Mouse (Mus musculus): ENCODE measurements at regions not wholly inside any gene's neighbourhood (a gene's known extent, or its start where the extent isn't known, plus 50 kb on each side); places are given as distances from the start of the nearest gene placed in this dataset.
A peak's percentile ranks its signal among the peaks of the same experiment; 100 is the strongest.
"Not testable (repeated sequence)": the region's sequence is repeated elsewhere in the genome, so short reads cannot be mapped to it uniquely, and the experiment has no call there.

DNA sequence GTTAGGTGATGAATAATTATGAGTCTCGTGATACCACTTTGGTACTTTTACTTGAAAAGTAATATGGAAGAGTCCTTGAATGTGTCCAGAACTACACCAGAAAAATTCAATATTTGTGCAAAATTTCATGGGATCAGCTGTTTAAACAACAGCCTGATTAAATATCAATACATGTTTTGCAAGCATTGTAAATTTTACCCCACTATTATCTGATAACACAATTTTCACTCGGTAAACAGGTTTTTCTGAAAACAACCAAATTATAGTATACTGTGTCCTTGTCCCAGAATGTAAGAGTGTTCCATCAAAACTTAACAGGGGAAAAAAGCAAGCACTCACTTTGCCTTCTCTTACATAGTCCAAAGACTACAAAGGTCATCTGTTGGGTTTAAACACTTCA, 343.1 kb upstream of the Fign start:
- no peak for DNase-seq

DNA sequence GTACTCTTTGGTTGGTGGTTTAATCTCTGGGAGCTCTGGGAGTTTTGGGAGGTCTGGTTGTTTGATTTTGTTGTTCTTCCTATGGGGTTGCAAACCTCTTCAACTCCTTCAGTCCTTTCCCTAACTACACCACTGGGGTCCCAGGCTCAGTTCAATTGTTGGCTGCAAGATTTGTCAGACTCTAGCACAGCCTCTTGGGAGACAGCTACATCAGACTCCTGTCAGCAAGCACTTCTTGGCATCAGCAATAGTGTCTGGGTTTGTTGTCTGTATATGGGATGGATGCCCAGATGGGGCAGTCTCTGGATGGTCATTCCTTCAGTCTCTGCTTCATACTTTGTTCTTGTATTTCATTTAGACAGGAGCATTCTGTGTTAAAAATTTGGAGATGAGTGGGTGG, 319.3 kb upstream of the Fign start:
- DNase-seq: not testable (repeated sequence)

DNA sequence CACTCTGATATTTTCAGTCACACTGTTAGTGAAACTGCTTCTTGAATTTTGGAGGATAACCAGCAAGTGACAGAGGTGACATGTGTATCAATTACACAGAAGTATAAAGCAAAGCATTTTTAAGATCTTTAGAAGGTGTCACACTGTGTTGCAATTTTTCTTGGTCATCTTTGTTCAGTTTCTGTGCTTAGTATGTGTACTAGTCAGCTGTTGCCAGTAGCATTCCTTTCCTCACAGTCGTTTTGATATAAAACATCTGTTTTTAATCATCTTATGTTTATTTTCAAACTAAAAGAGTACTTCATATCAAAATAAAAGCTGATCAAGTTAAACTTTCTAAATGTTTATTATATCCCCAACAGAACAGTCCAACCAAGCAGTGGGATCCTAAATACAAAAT, 316.0 kb upstream of the Fign start:
- no peak for DNase-seq

DNA sequence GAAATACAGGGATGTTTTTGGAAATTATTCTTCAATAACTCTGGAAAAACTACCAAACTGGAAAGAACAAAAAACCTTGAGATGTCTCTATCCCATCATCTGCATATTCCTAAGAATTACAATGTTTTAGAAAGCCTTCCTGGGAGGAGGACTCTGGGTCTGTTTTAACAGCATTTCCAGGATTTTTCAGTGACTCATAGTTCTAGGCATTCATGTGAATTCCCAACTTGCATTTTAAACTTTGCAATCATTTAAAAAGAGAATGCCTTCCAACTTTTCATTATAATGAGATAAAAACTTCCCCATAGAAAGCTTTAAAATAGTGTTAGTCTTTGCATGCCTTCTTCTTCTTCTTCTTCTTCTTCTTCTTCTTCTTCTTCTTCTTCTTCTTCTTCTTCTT, 315.4 kb upstream of the Fign start:
- DNase-seq: no peak

DNA sequence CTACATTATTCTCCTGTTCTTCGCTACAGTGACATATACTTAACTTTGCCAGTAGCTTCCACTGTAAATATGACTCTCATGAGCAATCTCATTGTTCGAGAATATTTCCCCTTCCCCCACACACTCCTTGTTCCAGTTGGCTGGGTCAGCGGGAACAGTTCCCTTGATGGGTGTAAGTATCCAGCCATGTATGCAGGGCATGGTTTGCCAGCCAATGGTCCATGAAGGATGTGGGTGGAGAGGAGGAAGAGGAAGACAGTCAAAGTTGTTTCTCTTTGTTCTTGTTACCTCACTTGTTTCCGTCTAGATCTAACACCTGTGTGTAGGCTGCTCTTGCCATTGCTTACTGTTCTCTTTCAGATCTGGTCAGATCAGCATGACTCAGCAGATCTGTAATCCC, 298.1 kb upstream of the Fign start:
- DNase-seq: no peak

DNA sequence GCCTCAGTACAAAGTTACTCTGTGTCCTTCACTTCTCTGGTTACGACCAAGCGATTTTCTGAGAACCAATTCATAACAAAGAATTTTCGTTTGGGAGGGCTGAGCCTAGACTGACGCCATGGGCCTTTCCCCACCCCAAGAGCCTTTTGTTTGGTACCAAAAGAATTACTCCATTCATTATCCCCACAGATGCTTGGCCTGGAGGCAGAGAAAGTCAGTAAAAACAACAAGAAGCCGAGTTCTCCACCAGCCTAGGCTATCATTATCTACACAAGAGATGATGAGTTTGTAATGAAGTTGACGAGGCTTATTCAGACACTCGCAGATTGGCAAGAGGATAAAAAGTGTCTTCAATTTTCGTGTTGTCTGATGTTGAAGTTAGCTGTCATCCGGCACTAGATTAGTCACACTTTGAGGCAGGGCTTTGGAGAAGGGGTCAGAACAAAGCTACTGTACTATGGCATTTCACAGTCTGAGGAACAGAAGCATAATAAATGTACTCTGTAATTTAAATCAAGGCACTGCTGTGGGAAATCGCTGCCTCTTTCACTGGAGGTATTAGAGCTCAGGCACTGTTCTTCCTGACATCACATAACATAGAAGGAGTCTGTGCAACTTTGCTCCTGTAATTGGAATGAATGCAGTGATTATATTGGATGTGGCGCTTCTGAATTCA, 296.9 kb upstream of the Fign start:
- peak; percentile 61 for DNase-seq

DNA sequence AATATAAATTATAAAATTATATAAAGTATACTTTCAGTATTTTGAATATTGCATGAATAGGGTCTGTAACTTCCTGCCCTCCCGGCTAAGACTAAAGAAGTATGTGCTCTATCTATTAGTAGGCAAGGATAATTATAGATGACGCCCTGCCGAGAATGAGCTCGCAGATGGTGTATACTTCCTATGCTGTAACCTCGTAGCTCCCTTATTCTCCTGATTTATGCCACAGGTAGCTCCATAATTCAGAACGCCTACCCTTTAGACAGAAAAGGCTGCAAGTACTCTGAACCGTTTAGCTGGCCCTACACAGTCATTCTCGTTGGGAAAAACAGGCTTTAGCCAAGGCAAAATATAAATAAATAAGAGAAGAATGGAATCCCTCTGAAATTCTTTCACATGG, 296.4 kb upstream of the Fign start:
- DNase-seq: no peak

DNA sequence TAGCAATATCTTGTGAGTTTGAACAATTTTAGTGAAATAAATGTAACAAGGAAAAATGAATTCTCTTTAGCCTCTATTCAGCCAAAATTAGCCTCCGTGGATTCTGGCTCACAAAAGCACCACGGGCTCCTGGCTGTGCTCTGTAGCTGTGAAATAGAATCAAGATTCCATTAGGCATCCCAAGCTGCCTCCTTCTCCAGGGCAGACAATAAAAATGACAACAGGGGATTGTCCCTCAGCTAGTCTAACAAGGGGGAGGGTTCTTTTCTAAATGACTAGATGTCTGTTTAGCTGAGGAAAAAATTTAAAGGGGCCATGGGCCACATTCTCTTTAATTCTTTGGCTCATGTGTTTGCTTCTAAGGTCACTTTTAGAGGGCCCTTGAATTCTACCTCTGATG, 272.0 kb upstream of the Fign start:
- peak; percentile 35 for DNase-seq

DNA sequence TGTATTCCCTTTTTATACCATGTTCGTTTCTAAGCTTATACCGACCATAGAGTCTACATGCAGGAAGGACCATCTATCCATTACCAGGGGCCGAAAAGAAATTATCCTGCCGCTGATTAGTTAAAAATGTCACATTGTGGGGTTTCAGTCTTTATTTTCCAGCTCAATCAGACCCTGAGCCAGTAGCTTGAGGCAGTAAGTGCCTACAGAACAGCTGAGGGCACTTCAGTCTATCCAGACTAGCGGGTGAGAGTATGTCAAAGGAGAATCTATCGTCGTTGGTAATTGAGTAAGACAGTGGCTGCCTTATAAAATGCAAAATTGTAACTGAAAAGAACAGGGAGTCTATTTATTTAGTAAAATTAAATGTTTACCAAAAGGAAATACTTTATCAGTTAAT, 269.4 kb upstream of the Fign start:
- DNase-seq: no peak

DNA sequence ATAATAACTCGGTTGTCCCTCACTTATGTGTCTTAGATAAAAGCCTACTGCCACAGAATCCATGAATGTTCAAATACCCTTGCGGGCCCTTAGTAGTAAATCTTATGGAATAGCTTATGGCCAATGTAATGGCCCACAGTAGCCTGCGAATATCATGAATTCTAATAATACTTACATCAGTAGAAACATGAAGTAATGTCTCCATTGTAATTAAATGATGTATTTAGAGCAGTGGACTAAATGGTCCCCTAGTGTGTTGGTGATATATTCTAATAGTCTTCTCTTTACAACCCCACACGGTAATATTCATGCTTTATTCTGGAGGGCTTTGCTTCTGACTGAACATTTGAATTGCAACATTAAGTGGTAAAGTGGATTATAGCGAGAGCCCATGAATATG, 268.7 kb upstream of the Fign start:
- DNase-seq: no peak

DNA sequence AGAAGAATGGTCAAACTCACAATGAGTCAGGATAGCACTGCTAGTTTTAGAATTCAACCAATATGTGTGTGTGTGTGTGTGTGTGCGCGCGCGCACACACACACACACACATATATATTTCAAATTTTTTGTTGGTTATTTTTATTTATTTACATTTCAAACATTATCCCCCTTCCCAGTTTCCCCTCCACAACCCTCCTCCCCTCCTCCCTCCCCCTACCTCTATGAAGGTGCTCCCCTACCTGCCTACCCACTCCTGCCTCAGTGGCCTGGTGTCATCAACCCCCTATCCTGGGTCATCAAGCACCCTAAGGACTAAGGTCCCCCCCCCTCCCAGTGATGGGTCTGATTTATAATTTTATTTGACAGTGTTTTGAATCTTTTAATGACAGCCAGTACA, 258.4 kb upstream of the Fign start:
- DNase-seq: no peak

DNA sequence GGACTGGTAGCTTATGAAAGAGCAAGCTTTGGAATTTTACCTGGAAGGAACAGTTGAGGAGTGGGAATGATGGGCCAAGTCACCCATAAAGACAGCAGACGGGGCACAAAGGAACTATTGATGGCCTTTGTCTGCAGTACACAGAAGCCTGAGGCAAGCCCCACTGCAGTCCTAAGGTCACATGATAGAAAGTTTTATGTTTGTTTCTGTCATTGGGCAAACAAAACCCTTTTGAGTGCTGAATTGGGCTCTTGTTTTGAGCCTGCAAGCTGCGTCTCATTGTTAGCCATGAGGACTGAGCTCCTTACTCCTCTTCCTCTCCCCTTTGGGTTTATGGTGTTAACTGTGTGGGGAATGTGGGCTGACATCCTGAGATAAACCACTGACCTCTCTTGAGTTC, 227.7 kb upstream of the Fign start:
- DNase-seq: peak; percentile 51
